Mouse (Mus musculus): ENCODE results near the gene A930033H14Rik. TPM values are rescaled to one million over a fixed set of nuclear protein-coding genes. Genes with fewer than 3 reads are reported as not detected.
A peak's percentile ranks its signal among the peaks of the same experiment; 100 is the strongest.

A930033H14Rik gene
- polyA plus RNA-seq, 1 experiment from 2014 or later = 1.4 TPM

DNA sequence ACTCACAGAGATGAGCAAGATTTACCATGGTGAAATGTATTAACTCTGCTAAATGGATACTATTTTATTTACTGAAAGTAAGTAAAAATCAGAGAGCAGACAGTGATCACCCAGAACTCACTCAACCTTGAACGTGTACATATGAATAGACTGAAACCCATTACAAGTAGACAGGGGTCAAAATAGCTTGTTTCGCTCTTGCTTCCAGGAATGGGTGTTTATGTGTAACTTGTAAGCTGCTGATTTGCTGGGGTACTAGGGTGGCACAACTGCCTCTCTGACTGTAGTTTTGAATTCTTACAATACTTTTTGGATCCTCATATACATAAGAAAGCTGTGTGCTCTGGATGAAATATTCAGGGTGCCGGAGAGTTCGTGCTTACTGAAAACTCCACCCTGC lies 32.3 kb upstream of the A930033H14Rik start:
- H3K4me1 ChIP-seq (ENCODE audit: control insufficient read depth, insufficient read depth, low read length) = no peaks in the 10 kb centered on the region; the same call in none of the 2 replicates
- H3K4me2 ChIP-seq (ENCODE audit: low read depth, low read length) = no peak overlapping the region
- no peak for ATAC-seq (replicated peaks; ENCODE audit: extremely low read depth, insufficient read depth, low FRiP score)
- H3K27me3 ChIP-seq (ENCODE audit: control insufficient read depth, insufficient read depth, low read length) = no peaks in the 10 kb centered on the region
- 89% methylated on average over 4 of the region's 4 CpGs for WGBS
- H3K36me3 ChIP-seq (ENCODE audit: control insufficient read depth, insufficient read depth) = peaks cover 9% of the 10 kb centered on the region; the same call in 1 of the 2 replicates
- no peak overlapping the region for H3K27ac ChIP-seq (ENCODE audit: low read length)
- H3K9ac ChIP-seq (ENCODE audit: low read length) = no peak overlapping the region
- peaks cover 3% of the 10 kb centered on the region; the same call in 1 of the 2 replicates for H3K9me3 ChIP-seq (replicated peaks; ENCODE audit: control insufficient read depth, low read length)
- no peak overlapping the region for H3K4me3 ChIP-seq (ENCODE audit: low read length)

DNA sequence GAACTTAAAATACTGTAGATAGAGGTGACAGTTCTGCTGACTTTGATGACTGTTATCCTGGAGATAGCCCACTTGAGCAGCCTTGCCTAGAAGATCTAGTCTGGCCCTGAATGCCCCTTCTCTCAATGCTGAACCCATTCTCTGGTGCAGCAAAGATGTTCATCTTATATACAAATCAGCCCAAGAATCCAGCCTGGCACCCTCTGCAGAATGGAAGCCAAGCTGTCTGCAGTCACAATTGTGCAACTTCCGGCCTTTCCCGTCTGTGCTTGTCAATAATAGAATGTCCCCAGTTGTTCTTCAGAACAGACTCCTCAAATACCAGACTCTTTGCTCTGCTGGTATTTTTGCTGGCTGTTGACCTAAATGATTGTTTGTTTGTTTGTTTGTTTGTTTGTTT lies 27.6 kb upstream of the A930033H14Rik start:
- 79% methylated on average over 2 of the region's 2 CpGs for WGBS

DNA sequence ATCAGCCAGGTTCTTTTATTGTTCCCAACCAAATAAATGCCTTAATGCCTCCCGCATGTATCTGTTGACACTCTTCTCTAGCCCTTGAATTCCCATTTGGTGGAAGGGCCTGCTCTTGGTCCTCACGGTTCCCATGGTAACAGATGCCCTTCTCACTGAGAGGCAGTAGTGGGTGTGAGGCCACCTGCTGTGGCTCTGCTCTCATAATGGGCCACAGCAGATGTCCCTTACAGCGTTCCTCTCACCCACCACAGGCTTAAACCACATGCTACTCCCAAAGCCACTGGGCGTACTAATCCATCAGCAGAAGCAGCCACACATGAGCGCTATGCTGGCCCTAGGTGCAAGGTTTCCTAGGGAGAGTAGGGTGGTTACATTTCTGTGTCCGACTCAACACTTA lies 25.4 kb upstream of the A930033H14Rik start:
- H3K36me3 ChIP-seq (ENCODE audit: control insufficient read depth, insufficient read depth) = peaks cover 4% of the 10 kb centered on the region; the same call in 1 of the 2 replicates
- H3K4me1 ChIP-seq (ENCODE audit: control insufficient read depth, insufficient read depth, low read length) = no peaks in the 10 kb centered on the region
- WGBS = 73% methylated on average over 6 of the region's 6 CpGs
- no peak overlapping the region for H3K9ac ChIP-seq (ENCODE audit: low read length)
- no peak overlapping the region for H3K4me3 ChIP-seq (ENCODE audit: low read length)
- H3K9me3 ChIP-seq (replicated peaks; ENCODE audit: control insufficient read depth, low read length) = peaks cover 3% of the 10 kb centered on the region; the same call in 1 of the 2 replicates
- no peak overlapping the region for H3K27ac ChIP-seq (ENCODE audit: low read length)
- no peak for ATAC-seq (replicated peaks; ENCODE audit: extremely low read depth, insufficient read depth, low FRiP score)
- H3K27me3 ChIP-seq (ENCODE audit: control insufficient read depth, insufficient read depth, low read length) = no peaks in the 10 kb centered on the region
- no peak overlapping the region for H3K4me2 ChIP-seq (ENCODE audit: low read depth, low read length)

More for the DNA sequence above, 27.6 kb upstream of the A930033H14Rik start:
- H3K4me3 ChIP-seq (ENCODE audit: low read length) = no peak overlapping the region
- H3K9me3 ChIP-seq (replicated peaks; ENCODE audit: control insufficient read depth, low read length) = peaks cover 3% of the 10 kb centered on the region; the same call in 1 of the 2 replicates
- no peak overlapping the region for H3K9ac ChIP-seq (ENCODE audit: low read length)
- no peak for ATAC-seq (replicated peaks; ENCODE audit: extremely low read depth, insufficient read depth, low FRiP score)
- no peaks in the 10 kb centered on the region for H3K27me3 ChIP-seq (ENCODE audit: control insufficient read depth, insufficient read depth, low read length)
- no peaks in the 10 kb centered on the region; the same call in 1 of the 2 replicates for H3K4me1 ChIP-seq (ENCODE audit: control insufficient read depth, insufficient read depth, low read length)
- peaks cover 4% of the 10 kb centered on the region; the same call in 1 of the 2 replicates for H3K36me3 ChIP-seq (ENCODE audit: control insufficient read depth, insufficient read depth)
- no peak overlapping the region for H3K27ac ChIP-seq (ENCODE audit: low read length)
- H3K4me2 ChIP-seq (ENCODE audit: low read depth, low read length) = no peak overlapping the region

DNA sequence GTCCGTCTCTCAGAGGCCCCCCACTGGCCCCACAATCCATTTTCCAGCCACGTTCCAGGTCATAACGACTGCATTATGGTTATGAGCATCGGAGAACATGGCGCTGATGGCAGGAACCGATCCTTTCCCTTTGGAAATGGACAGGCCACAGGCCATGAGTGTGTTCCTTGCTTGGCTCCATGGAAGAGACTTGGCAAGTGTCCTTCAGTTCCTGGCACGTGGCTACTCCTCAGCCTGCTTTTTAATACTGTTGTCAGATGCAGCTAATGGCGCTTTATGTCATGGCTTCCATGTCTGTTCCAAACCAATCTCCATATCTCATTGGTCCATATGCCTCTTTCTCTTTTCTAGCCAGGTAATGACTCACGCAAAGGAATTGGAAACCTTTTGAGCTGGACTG lies 24.9 kb upstream of the A930033H14Rik start:
- H3K36me3 ChIP-seq (ENCODE audit: control insufficient read depth, insufficient read depth) = peaks cover 4% of the 10 kb centered on the region; the same call in 1 of the 2 replicates
- ATAC-seq (replicated peaks; ENCODE audit: extremely low read depth, insufficient read depth, low FRiP score) = no peak
- no peaks in the 10 kb centered on the region for H3K4me1 ChIP-seq (ENCODE audit: control insufficient read depth, insufficient read depth, low read length)
- H3K4me3 ChIP-seq (ENCODE audit: low read length) = no peak overlapping the region
- H3K4me2 ChIP-seq (ENCODE audit: low read depth, low read length) = no peak overlapping the region
- no peaks in the 10 kb centered on the region for H3K27me3 ChIP-seq (ENCODE audit: control insufficient read depth, insufficient read depth, low read length)
- no peak overlapping the region for H3K27ac ChIP-seq (ENCODE audit: low read length)
- WGBS = 92% methylated on average over 9 of the region's 9 CpGs
- peaks cover 3% of the 10 kb centered on the region; the same call in 1 of the 2 replicates for H3K9me3 ChIP-seq (replicated peaks; ENCODE audit: control insufficient read depth, low read length)
- no peak overlapping the region for H3K9ac ChIP-seq (ENCODE audit: low read length)

DNA sequence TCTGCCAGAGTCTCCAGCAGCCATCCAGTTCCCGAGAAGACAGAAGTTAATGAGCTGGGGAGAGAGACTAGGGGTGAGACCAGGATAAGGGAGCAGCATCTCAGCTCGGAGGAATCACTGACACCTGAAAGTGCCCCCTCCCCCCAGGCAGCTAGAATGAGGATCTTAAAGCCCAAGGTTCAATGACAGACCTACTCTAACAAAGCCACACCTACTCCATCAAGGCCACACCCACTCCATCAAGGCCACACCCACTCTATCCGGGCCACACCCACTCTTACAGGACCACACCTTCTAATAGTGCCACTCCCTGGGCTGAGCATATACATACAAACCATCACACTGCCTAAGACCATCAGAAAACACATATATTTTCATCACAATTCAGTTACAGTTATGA lies 24.3 kb upstream of the A930033H14Rik start:
- peaks cover 4% of the 10 kb centered on the region; the same call in 1 of the 2 replicates for H3K36me3 ChIP-seq (ENCODE audit: control insufficient read depth, insufficient read depth)
- 75% methylated on average over 3 of the region's 3 CpGs for WGBS
- no peaks in the 10 kb centered on the region for H3K27me3 ChIP-seq (ENCODE audit: control insufficient read depth, insufficient read depth, low read length)
- H3K27ac ChIP-seq (ENCODE audit: low read length) = no peak overlapping the region
- peaks cover 3% of the 10 kb centered on the region; the same call in 1 of the 2 replicates for H3K9me3 ChIP-seq (replicated peaks; ENCODE audit: control insufficient read depth, low read length)
- no peaks in the 10 kb centered on the region for H3K4me1 ChIP-seq (ENCODE audit: control insufficient read depth, insufficient read depth, low read length)
- ATAC-seq (replicated peaks; ENCODE audit: extremely low read depth, insufficient read depth, low FRiP score) = no peak
- no peak overlapping the region for H3K4me2 ChIP-seq (ENCODE audit: low read depth, low read length)
- H3K4me3 ChIP-seq (ENCODE audit: low read length) = no peak overlapping the region
- no peak overlapping the region for H3K9ac ChIP-seq (ENCODE audit: low read length)

DNA sequence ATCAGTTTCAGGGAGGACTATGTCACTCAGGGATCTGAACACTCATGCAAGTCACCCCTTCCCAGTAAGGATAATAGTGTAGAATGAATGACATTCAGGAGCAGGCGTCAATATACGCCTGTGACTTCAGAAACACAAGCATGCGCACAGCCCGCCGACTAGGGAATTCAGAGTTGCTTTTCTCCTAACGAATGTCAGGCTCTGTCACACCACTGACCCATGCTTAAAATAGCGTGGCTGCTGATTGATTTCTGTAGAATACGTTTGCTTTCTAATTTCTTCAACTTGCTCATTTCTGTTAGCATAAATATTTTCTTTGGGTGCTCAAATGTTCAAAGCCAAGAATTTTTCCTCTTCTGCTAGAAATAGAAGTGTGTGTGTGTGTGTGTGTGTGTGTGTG lies 13.1 kb upstream of the A930033H14Rik start:
- Histone ChIP-seq H3K4me1 (ENCODE audit: control insufficient read depth, insufficient read depth, low read length) (peaks cover 17% of the 10 kb centered on the region), H3K27ac (ENCODE audit: low read length) (peak overlapping the region; percentile 21; the same call in 1 of the 2 replicates), H3K4me3 (ENCODE audit: low read length) (no peak overlapping the region), H3K36me3 (ENCODE audit: control insufficient read depth, insufficient read depth) (no peaks in the 10 kb centered on the region), H3K9ac (ENCODE audit: low read length) (peak overlapping the region; percentile 16; the same call in 1 of the 2 replicates), H3K4me2 (ENCODE audit: low read depth, low read length) (peak overlapping the region; percentile 12; the same call in 1 of the 2 replicates), H3K9me3 (replicated peaks; ENCODE audit: control insufficient read depth, low read length) (no peaks in the 10 kb centered on the region), H3K27me3 (ENCODE audit: control insufficient read depth, insufficient read depth, low read length) (no peaks in the 10 kb centered on the region)
- 34% methylated on average over 8 of the region's 8 CpGs for WGBS
- no peak for ATAC-seq (replicated peaks; ENCODE audit: extremely low read depth, insufficient read depth, low FRiP score)

DNA sequence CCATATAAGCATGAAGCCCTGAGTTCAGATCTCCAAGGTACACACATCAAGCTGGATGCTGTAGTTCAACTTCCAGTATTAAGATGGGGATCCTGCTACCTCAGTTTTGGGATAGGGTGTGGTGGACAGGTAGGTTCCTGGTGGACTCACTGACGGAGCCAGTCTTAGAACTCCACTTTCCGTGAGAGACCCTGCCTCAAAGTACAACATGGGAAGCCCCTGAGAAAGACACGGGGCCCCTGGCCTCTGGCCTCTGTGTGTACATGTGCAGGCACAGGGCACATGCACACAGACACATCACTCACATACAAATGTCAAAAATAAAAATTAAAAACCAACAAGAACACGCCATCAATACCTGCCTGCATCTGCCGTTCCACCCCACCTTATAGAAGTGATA lies 12.6 kb upstream of the A930033H14Rik start:
- H3K27me3 ChIP-seq (ENCODE audit: control insufficient read depth, insufficient read depth, low read length) = no peaks in the 10 kb centered on the region
- WGBS = 83% methylated on average over 5 of the region's 5 CpGs
- no peak overlapping the region for H3K4me2 ChIP-seq (ENCODE audit: low read depth, low read length)
- peaks cover 19% of the 10 kb centered on the region for H3K4me1 ChIP-seq (ENCODE audit: control insufficient read depth, insufficient read depth, low read length)
- H3K27ac ChIP-seq (ENCODE audit: low read length) = peak overlapping the region; percentile 21; the same call in 1 of the 2 replicates
- no peaks in the 10 kb centered on the region for H3K36me3 ChIP-seq (ENCODE audit: control insufficient read depth, insufficient read depth)
- H3K4me3 ChIP-seq (ENCODE audit: low read length) = no peak overlapping the region
- no peak for ATAC-seq (replicated peaks; ENCODE audit: extremely low read depth, insufficient read depth, low FRiP score)
- no peaks in the 10 kb centered on the region for H3K9me3 ChIP-seq (replicated peaks; ENCODE audit: control insufficient read depth, low read length)
- no peak overlapping the region; the same call in 1 of the 2 replicates for H3K9ac ChIP-seq (ENCODE audit: low read length)

DNA sequence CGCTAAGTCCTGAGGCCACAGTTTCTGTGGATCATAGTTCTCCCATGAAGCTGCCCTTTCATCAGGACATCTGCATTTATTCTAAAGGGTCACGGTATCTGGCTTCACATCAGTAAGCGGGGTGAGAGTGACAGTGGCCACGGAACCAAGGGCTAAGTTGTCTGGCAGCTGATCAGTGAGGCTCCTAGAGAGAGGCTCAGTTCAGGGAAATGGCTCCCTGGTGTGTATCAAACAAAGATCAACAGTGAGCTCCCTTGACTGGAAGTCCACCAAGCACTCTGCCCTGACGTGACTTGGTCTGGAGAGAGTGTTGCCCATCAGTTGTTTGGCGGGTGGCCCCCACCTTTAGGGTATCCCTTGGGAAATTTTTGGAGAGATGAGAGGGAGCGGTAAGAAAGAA lies 11.4 kb upstream of the A930033H14Rik start:
- no peaks in the 10 kb centered on the region for H3K36me3 ChIP-seq (ENCODE audit: control insufficient read depth, insufficient read depth)
- H3K27me3 ChIP-seq (ENCODE audit: control insufficient read depth, insufficient read depth, low read length) = no peaks in the 10 kb centered on the region
- no peak for ATAC-seq (replicated peaks; ENCODE audit: extremely low read depth, insufficient read depth, low FRiP score)
- H3K9ac ChIP-seq (ENCODE audit: low read length) = no peak overlapping the region
- H3K9me3 ChIP-seq (replicated peaks; ENCODE audit: control insufficient read depth, low read length) = no peaks in the 10 kb centered on the region
- WGBS = 76% methylated on average over 7 of the region's 7 CpGs
- H3K4me3 ChIP-seq (ENCODE audit: low read length) = no peak overlapping the region
- H3K4me2 ChIP-seq (ENCODE audit: low read depth, low read length) = no peak overlapping the region
- peaks cover 30% of the 10 kb centered on the region for H3K4me1 ChIP-seq (ENCODE audit: control insufficient read depth, insufficient read depth, low read length)
- H3K27ac ChIP-seq (ENCODE audit: low read length) = no peak overlapping the region

DNA sequence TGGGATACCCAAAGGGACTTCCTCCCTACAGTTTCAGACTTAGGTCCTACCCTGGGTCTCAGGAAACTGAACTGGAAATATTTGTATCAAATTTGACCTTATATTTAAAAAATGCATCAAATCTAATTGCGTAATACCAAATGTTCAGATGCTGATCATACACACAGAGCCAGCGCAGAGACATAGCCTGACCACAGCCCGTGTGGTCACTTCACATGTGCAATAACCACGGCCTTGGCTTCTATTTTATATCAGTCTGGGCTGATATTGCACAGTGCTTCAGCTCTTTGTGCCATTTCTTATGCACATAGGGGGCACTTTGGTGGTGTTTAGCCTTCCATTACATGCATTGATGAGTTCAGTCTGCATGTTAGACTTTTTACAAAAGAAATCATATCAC lies 10.3 kb upstream of the A930033H14Rik start:
- no peak overlapping the region for H3K4me3 ChIP-seq (ENCODE audit: low read length)
- H3K36me3 ChIP-seq (ENCODE audit: control insufficient read depth, insufficient read depth) = no peaks in the 10 kb centered on the region
- H3K4me2 ChIP-seq (ENCODE audit: low read depth, low read length) = no peak overlapping the region
- H3K4me1 ChIP-seq (ENCODE audit: control insufficient read depth, insufficient read depth, low read length) = peaks cover 40% of the 10 kb centered on the region
- H3K9me3 ChIP-seq (replicated peaks; ENCODE audit: control insufficient read depth, low read length) = no peaks in the 10 kb centered on the region
- ATAC-seq (replicated peaks; ENCODE audit: extremely low read depth, insufficient read depth, low FRiP score) = no peak
- H3K27ac ChIP-seq (ENCODE audit: low read length) = no peak overlapping the region
- 87% methylated on average over 4 of the region's 4 CpGs for WGBS
- H3K27me3 ChIP-seq (ENCODE audit: control insufficient read depth, insufficient read depth, low read length) = no peaks in the 10 kb centered on the region
- no peak overlapping the region for H3K9ac ChIP-seq (ENCODE audit: low read length)
